Mouse (Mus musculus): Measurements from ENCODE around the gene Tcl1. TPM values are rescaled to one million over a fixed set of nuclear protein-coding genes. Genes with fewer than 3 reads are reported as not detected.

The Tcl1 gene
- not detected in 2 replicates for polyA plus RNA-seq (2021; fragmentation: Nextera tagmentation)
- long read RNA-seq, experiment 1: 0 reads
- long read RNA-seq, experiment 2: 0 reads

DNA sequence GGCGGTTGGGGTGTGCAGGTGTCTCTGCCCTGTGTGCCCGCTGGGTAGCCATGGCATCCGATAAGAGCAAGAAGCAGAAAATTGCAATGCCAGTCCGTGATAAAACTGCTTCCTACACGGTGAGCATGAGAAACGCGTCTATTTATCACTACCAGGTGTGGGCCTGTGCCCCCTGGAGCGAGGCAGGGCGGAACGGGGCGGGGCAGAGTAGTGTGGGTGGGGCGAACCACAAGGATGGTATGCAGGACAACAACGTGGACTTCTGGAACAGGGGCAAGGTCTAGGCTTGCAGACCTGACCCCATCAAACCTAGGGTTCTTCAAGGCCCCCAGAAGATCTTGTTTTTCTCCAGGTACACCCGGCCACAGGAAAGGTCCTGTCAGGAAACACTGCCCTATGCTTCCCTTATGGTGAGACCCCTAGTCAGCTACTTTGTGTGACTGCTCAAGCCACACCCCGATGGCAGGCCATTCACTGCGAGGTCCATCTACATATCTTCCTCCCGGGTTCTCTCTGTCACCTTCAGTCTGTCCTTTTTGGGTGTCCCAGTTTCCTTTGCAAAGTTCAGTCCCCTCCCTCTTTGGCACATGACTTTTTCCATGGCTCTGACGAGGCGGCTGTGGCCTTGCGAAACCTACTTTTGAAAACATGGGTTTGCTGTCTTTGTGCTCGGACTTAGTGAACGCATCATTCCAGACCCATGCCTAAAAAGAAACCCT lies at the start of gene Tcl1:
TSS of gene Tcl1 (minus strand) at position 193 of the 719 bp plus-strand sequence.

DNA sequence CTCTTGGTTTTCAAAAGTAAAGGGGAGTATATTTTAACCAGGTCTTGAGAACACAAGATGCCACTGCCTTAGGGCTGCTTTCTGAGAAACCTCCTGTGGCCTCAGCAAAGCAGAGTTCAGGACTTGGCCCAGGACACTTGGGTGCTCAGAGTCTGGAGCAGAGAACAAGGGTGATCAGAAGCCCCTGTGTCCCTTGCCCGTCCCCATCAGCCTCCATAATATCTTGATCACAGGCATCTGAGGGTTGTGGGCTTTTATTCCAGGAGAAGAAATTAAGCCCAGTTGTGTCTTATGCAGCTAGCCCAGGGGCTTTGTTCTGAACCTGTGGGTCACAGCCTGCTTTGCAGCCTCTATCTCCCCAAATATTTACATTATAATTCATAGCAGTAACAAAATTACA lies 20.9 kb downstream of the Tcl1 start, which contains the start of gene Tcl1b4:
TSS of gene Tcl1b4 (plus strand) at position 301 of the 400 bp plus-strand sequence.

DNA sequence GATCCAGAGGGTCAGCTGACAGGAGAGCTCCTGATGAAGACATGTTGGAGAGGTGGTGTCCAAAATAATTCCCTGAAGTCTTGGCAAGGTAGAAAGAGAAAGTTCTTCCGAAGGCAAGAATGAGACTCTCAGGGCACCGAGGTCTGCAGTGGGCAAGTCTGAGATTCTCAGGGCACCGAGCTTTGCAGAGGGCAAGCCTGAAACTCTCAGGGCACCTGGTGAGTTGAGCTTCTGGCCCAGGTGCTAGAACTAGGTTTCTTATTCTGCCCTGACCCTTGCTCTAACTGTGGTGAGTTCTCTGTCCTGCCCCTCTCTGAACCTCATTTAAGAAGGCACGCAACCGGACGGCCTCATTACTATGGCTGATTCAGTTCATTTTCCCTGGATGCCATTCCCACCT lies 31.9 kb downstream of the Tcl1 start, which contains the start of gene Tcl1b3:
TSS of gene Tcl1b3 (plus strand) at position 301 of the 400 bp plus-strand sequence.

DNA sequence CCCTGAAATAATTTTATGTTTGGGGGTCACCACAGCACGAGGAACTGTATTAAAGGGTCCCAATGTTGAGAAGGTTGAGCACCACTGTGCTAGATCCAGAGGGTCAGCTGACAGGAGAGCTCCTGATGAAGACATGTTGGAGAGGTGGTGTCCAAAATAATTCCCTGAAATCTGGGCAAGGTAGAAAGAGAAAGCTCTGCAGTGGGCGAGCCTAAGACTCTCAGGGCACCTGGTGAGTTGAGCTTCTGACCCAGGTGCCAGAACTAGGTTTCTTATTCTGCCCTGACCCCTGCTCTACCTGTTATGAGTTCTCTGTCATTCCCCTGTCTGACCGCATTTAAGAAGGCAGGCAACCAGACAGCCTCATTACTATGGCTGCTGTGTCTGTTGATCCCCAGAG lies 46.5 kb downstream of the Tcl1 start, which contains the start of gene Tcl1b5:
TSS of gene Tcl1b5 (plus strand) at position 301 of the 400 bp plus-strand sequence.

Other genes starting within 250 kb of the Tcl1 start
- 0.22 and 0.58 TPM in 2 replicates for gene Syne3, start 213.0 kb downstream of the Tcl1 start, polyA plus RNA-seq (2021; fragmentation: Nextera tagmentation)
- 22.6 and 69.9 TPM in 2 replicates for gene Glrx5, start 190.1 kb downstream of the Tcl1 start, polyA plus RNA-seq (2021; fragmentation: Nextera tagmentation)
- not detected in 2 replicates for gene Tcl1b2, start 76.8 kb downstream of the Tcl1 start, polyA plus RNA-seq (2021; fragmentation: Nextera tagmentation)
- gene Tcl1b1, start 63.1 kb downstream of the Tcl1 start, polyA plus RNA-seq (2021; fragmentation: Nextera tagmentation): not detected in 2 replicates
- gene Tcl1b5, start 46.4 kb downstream of the Tcl1 start, polyA plus RNA-seq (2021; fragmentation: Nextera tagmentation): not detected in 2 replicates
- not detected in 2 replicates for gene Tcl1b3, start 31.8 kb downstream of the Tcl1 start, polyA plus RNA-seq (2021; fragmentation: Nextera tagmentation)
- gene Tcl1b4, start 20.8 kb downstream of the Tcl1 start, polyA plus RNA-seq (2021; fragmentation: Nextera tagmentation): not detected in 2 replicates
- 2.6 and 3.9 TPM in 2 replicates for gene Tunar, start 111.1 kb upstream of the Tcl1 start, polyA plus RNA-seq (2021; fragmentation: Nextera tagmentation)
- 7.9 and 10.2 TPM in 2 replicates for gene D430019H16Rik, start 231.1 kb upstream of the Tcl1 start, polyA plus RNA-seq (2021; fragmentation: Nextera tagmentation)